Mouse (Mus musculus) liver, embryonic 13.5 days (tissue): Measurements from ENCODE around the gene Asb2. TPM values are rescaled to one million over a fixed set of nuclear protein-coding genes. Genes with fewer than 3 reads are reported as not detected.

Experiments
- ATAC-seq: fragments of 200-750 bp; cut with Nextera tagmentation; 2 replicates; pipeline ENCODE4 v1.8.0; 2017; ENCODE audit warnings: low read depth, mild to moderate bottlenecking, moderate number of reproducible peaks, moderate library complexity
- DNase-seq: peaks from one replicate; pipeline ENCODE4 v3.0.0; 2022
- H3K27ac ChIP-seq: fragments of 300-500 bp; sonication (generic); 2 replicates; pipeline ENCODE4 v1.5.1; 2015; ENCODE audit warnings: moderate library complexity, mild to moderate bottlenecking, inconsistent platforms
- H3K27me3 ChIP-seq: fragments of 300-500 bp; sonication (generic); 2 replicates; pipeline ENCODE4 v1.6.1; 2015; ENCODE audit warnings: mild to moderate bottlenecking, inconsistent platforms
- H3K36me3 ChIP-seq: fragments of 300-500 bp; sonication (generic); 2 replicates; pipeline ENCODE4 v1.6.1; 2015; ENCODE audit warnings: mild to moderate bottlenecking, inconsistent platforms
- H3K4me1 ChIP-seq: fragments of 300-500 bp; sonication (generic); replicated peaks from 2 replicates; pipeline ENCODE4 v1.6.1; 2015; ENCODE audit warnings: inconsistent platforms
- H3K4me2 ChIP-seq: fragments of 300-500 bp; sonication (generic); 2 replicates; pipeline ENCODE4 v1.6.1; 2015; ENCODE audit warnings: inconsistent platforms, mild to moderate bottlenecking, moderate library complexity
- H3K4me3 ChIP-seq: fragments of 300-500 bp; sonication (generic); replicated peaks from 2 replicates; pipeline ENCODE4 v1.5.1; 2015; ENCODE audit warnings: mild to moderate bottlenecking, inconsistent platforms
- H3K9ac ChIP-seq: fragments of 300-500 bp; sonication (generic); 2 replicates; pipeline ENCODE4 v1.6.1; 2015; ENCODE audit warnings: mild to moderate bottlenecking, inconsistent platforms
- H3K9me3 ChIP-seq: fragments of 300-500 bp; sonication (generic); replicated peaks from 2 replicates; pipeline ENCODE4 v1.6.1; 2016; ENCODE audit warnings: inconsistent platforms
- WGBS: fragments of 180-500 bp; shearing (Covaris S2); methylation state at CpG from one replicate; pipeline ENCODE4 v1.1.7; 2015; ENCODE audit not compliant: insufficient replicate concordance; 5-methylcytosine and 5-hydroxymethylcytosine counted together
- polyA plus RNA-seq: library from polyadenylated mRNA; unstranded; fragments of >200 nt; fragmentation: Nextera tagmentation; extraction: Ambion mirVana; gene quantifications from 2 replicates; pipeline ENCODE4 v1.2.1, GENCODE M21; 2015

Asb2 gene
- 2.4 and 2.6 TPM in 2 replicates for polyA plus RNA-seq

DNA sequence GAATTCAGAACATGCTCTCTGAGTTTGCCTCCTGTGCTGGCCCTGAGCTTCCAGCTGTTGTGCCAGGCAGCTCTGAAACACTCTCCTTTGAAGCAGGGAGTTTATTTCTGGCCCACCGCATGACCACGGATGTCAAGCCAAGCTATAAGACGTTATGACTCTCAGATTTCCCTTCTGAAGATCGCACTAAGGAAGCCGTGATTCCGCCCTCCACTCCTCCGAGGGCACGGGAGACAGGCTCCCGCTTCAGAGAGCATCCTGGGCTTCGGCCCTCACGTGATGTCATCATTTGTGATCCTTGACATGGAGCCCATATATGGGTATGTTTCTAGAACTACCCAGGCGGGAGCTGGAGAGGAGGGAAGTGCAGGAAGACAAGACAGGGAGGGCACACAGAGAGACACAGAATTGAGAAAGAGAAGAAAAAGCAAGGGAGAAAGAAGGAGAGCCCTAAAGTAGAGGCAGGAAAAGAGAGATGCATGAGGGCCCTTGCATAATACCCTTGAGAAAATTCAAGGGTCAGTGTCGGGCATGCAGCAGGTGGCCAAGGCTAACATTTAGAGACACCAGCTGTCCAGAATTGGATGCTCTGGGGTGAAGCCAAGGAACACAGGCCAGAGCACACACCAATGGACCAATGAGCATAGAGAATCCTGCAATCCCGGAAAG lies at the start of gene Asb2:
Gene Asb2, minus strand, starts transcription at position 256 of the 669 bp plus-strand sequence.
- Histone ChIP-seq H3K4me3 (no peak within 1 kb of the TSS), H3K9me3 (no peaks in the 10 kb centered on the region), H3K36me3 (no peaks in the 10 kb centered on the region), H3K27me3 (0 out of 2 replicates have a peak, but pooled peaks cover 5% of the 10 kb centered on the region), H3K27ac (no peak within 1 kb of the TSS), H3K4me2 (no peak within 1 kb of the TSS), H3K4me1 (no peaks in the 10 kb centered on the region), H3K9ac (no peak within 1 kb of the TSS)
- WGBS, result 51% methylated on average over 14 of the region's 14 CpGs
- DNase-seq (no peak), ATAC-seq (no peak)

DNA sequence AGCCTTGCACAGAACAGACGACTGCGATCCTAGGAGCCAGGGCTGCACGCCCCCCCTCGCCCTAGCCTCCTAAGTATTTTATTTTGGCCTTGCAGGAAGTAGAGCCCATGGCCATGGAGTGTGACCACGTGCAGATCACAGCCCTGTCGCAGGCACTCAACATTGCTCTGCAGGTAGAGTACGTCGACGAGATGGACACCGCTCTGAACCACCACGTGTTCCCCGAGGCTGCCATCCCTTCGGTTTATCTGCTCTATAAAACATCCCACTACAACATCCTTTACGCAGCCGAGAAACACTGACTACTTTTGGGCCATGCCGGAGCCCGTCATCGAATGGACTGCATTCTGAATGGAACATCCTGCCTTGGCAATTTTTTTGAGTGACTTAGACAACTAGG lies 48.3 kb upstream of the Asb2 start:
- H3K9me3 ChIP-seq, result no peaks in the 10 kb centered on the region
- H3K27me3 ChIP-seq, result no peaks in the 10 kb centered on the region
- peaks cover 96% of the 10 kb centered on the region for H3K36me3 ChIP-seq
- ATAC-seq, result no peak
- H3K4me3 ChIP-seq, result no peak overlapping the region
- no peak overlapping the region for H3K9ac ChIP-seq
- WGBS, result 83% methylated on average over 18 of the region's 18 CpGs
- no peak for DNase-seq
- no peak overlapping the region for H3K4me2 ChIP-seq
- H3K27ac ChIP-seq, result no peak overlapping the region
- H3K4me1 ChIP-seq, result peaks cover 4% of the 10 kb centered on the region; the same call in 1 of the 2 replicates

DNA sequence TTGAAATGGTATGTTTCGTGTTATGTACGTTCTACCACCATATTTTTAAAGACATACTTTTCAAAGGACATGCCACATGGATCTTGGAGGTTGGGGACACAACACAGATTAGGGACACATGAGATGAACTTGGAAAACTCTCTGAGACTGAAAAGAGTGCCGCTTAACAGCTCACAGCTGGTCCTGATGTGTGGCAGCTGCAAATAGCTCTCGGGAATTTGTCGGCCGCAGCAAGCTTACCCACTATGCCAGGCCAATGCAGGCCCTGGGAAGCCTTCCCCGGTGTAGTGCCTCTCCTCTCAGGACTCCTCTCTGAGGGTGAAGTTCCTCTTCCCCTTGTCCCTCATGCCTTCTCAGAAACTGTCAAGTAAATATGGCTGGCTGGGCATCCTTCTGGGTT lies 41.0 kb upstream of the Asb2 start:
- H3K9me3 ChIP-seq, result no peaks in the 10 kb centered on the region
- no peak overlapping the region for H3K4me2 ChIP-seq
- ATAC-seq (no peak), DNase-seq (no peak)
- peaks cover 49% of the 10 kb centered on the region for H3K36me3 ChIP-seq
- H3K27me3 ChIP-seq, result no peaks in the 10 kb centered on the region
- H3K27ac ChIP-seq, result no peak overlapping the region
- 78% methylated on average over 7 of the region's 7 CpGs for WGBS
- H3K4me1 ChIP-seq, result peaks cover 57% of the 10 kb centered on the region
- no peak overlapping the region for H3K4me3 ChIP-seq
- H3K9ac ChIP-seq, result no peak overlapping the region

DNA sequence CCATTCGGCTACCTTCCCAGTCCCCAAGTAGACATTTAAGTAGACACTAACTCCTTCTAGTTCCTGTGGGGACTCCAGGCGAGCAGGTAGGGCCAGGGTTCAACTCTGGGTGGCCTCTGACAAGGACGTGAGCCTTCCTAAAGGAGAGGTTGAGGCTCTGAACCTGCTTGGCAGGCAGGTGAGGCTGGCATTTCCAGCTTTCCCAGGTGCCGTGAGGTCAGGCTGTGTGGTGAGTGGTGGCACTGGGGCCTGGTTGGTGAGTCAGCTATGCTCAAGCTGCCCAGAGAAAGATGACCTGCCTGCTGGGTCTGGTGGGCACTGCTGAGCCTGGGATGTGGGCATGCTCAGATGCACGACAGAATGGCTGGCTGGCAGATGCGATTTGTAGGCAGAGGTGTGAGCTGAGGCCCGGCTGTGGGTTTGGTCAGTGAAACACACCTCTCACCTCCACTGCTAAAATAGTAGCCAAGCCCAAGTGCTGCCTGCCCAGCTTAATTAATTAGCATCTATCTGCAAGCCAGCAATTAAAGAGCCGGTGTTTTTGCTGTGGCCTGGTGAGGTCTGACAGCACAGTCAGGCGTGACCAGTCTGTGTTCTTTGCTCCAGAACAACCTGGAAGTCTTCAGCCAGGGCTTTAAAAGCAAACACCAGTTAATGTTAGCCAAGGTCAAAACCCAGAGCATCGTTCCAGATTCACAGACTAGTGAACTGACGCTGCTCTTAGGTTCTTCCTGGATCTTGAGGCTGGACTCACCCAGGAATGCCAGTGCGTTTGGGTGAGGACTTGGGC lies 39.9 kb upstream of the Asb2 start:
- ATAC-seq (no peak), DNase-seq (no peak)
- Histone ChIP-seq H3K4me3 (no peak overlapping the region), H3K27me3 (no peaks in the 10 kb centered on the region), H3K4me2 (0 out of 2 replicates have a peak overlapping the region, but pooled peaks have one; percentile 3), H3K9me3 (no peaks in the 10 kb centered on the region), H3K27ac (peak overlapping the region; percentile 21), H3K36me3 (peaks cover 49% of the 10 kb centered on the region), H3K4me1 (peaks cover 68% of the 10 kb centered on the region), H3K9ac (peak overlapping the region; percentile 30; the same call in 1 of the 2 replicates)
- 80% methylated on average over 12 of the region's 12 CpGs for WGBS

DNA sequence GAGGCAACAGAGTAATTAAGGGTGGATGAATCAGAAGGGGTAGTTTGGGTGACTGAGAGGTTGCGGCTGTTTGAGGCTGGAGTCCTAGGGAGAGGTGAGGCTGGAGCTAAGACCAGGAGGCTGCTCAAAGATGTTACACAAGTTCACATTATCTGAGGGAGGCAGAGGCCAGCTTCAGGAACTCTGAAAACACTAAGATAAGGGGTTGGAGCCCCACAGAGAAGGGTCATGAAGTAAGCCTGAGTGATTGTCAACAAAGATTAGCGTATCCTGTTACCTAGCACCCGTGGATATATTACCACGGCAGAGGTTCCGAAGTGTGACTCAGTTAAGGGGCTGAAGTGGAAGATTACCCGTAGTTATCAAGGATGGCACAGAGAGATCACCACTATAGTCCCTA lies 37.7 kb upstream of the Asb2 start:
- H3K4me3 ChIP-seq, result peak overlapping the region; percentile 48

DNA sequence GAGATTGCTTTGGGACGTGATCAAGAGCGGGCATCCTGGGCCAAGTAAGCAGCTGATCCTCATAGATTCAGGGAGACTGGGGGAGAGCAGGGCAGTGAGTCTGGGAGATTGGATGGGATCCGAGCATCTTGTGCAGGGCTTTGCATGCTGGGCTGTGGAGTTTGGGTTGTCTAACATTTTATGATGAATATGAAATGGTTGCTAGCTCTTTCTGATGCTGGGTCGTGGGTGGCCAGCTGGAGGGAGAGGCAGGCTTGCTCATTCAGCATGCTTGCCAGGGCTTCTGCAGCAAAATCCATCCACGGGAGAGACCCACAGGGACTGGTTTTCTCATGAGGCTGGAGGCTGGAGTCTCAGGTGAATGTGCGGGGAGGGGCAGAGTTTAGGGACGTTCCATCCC lies 35.3 kb upstream of the Asb2 start:
- no peak for ATAC-seq

More for the DNA sequence above, 37.7 kb upstream of the Asb2 start:
- H3K9ac ChIP-seq, result peak overlapping the region; percentile 81
- DNase-seq (peak; percentile 85), ATAC-seq (peak; percentile 91)
- peak overlapping the region; percentile 82 for H3K4me2 ChIP-seq
- H3K4me1 ChIP-seq, result peaks cover 87% of the 10 kb centered on the region
- peaks cover 38% of the 10 kb centered on the region for H3K36me3 ChIP-seq
- peak overlapping the region; percentile 99 for H3K27ac ChIP-seq
- H3K27me3 ChIP-seq, result no peaks in the 10 kb centered on the region
- no peaks in the 10 kb centered on the region for H3K9me3 ChIP-seq
- 4% methylated on average over 6 of the region's 6 CpGs for WGBS

DNA sequence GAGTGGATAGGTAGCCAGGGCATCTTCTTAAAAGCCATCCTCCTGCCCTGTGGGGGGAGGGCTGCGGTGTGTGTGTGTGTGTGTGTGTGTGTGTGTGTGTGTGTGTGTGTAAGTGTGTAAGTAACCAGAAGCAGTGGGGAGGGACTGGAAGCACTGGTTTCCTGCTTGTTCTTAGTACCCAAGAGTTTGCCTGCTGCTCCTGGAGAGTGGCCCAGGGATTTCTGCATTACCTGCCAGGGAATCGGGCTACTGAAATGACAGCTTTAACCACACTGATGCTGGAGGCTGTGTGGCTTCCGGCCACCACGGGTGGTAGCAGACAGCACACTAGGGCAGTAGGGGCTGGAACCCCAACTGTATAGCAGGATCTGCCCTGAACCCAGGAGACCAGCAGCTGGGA lies 34.2 kb upstream of the Asb2 start:
- 56% methylated on average over 4 of the region's 4 CpGs for WGBS
- peak overlapping the region; percentile 94 for H3K4me3 ChIP-seq

More for the DNA sequence above, 35.3 kb upstream of the Asb2 start:
- 85% methylated on average over 7 of the region's 7 CpGs for WGBS
- Histone ChIP-seq H3K4me2 (peak overlapping the region; percentile 82), H3K9ac (peak overlapping the region; percentile 97), H3K36me3 (peaks cover 31% of the 10 kb centered on the region), H3K9me3 (no peaks in the 10 kb centered on the region), H3K4me3 (peak overlapping the region; percentile 94), H3K27ac (peak overlapping the region; percentile 99), H3K27me3 (no peaks in the 10 kb centered on the region), H3K4me1 (peaks cover 83% of the 10 kb centered on the region)
- no peak for DNase-seq

DNA sequence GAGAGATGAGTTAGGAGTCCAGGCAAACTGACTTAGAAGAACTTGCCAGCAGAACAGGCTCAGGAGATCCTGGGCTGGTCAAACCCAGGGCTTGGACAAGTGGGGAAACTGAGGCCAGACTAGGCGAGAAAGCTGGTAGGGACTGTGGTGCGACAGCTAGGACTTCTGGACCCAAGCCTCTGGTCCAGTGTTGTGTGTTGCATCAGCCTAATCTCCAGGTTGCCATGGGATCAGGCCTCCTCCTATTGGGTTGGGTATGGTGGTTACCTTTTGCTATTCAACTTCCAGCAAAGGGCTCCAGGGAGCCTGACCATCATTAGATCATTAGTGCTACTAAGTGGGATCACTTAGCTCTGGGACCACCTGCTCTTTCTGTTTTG lies 33.5 kb upstream of the Asb2 start:
- WGBS, result 45% methylated on average over 2 of the region's 2 CpGs
- Histone ChIP-seq H3K4me2 (peak overlapping the region; percentile 82), H3K9ac (peak overlapping the region; percentile 97), H3K36me3 (peaks cover 26% of the 10 kb centered on the region), H3K9me3 (no peaks in the 10 kb centered on the region), H3K27ac (peak overlapping the region; percentile 99), H3K4me1 (peaks cover 71% of the 10 kb centered on the region), H3K27me3 (no peaks in the 10 kb centered on the region), H3K4me3 (peak overlapping the region; percentile 94)
- peak; percentile 59 for DNase-seq
- ATAC-seq, result peak; percentile 10; the same call in 1 of the 2 replicates

More for the DNA sequence above, 34.2 kb upstream of the Asb2 start:
- ATAC-seq (no peak), DNase-seq (no peak)
- peaks cover 75% of the 10 kb centered on the region for H3K4me1 ChIP-seq
- H3K4me2 ChIP-seq, result peak overlapping the region; percentile 82
- peak overlapping the region; percentile 97 for H3K9ac ChIP-seq
- H3K27ac ChIP-seq, result peak overlapping the region; percentile 99
- no peaks in the 10 kb centered on the region for H3K9me3 ChIP-seq
- no peaks in the 10 kb centered on the region for H3K27me3 ChIP-seq
- peaks cover 26% of the 10 kb centered on the region for H3K36me3 ChIP-seq

DNA sequence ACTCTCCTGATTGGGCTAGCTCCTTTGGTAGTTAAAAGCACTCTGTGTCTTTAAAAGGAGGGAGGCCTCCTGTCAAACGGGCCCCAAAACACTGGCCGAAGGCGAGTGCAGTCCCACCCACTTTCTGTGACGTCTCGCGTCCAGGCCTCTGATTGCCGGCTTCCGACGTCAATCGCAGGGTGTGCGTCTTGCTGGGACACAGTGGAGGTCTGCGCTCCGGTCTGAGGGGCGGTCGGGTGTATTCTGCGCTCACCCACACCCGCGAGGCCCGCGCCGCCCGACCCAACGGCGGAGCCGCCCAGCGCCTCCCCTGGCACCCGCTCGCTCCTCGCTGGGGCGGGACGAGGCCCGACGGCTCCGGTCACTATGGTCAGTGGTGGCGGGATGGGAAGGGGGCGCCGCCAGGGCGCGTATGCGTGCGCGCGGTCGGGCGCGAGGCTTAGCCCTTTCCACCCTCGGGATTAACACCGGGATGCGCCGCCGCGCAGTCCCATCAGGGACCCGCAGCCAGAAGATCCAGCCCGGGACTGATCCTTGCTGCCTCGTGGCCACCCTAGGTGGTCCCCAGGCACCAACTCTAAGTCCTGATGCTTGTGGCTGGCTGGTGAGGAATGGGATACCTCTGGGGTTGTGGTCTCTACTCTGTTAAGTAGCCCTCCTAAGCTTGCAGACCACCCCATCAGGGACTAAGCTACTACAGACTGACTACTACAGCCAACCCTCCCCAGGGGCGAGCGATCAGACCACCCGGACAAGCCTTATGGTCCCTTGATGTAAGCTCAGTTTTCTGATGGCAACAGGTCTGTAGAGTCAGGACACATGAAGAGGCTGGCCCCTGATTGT lies 32.9 kb upstream of the Asb2 start, which contains the start of gene Otub2:
Gene Otub2, plus strand, starts transcription at position 178 of the 843 bp plus-strand sequence.
- Histone ChIP-seq H3K9me3 (no peaks in the 10 kb centered on the region), H3K4me1 (peaks cover 65% of the 10 kb centered on the region), H3K9ac (peak within 1 kb of the TSS; percentile 97), H3K4me3 (peak within 1 kb of the TSS; percentile 94), H3K27me3 (no peaks in the 10 kb centered on the region), H3K4me2 (peak within 1 kb of the TSS; percentile 82), H3K27ac (peak within 1 kb of the TSS; percentile 99), H3K36me3 (peaks cover 26% of the 10 kb centered on the region)
- peak; percentile 89 for ATAC-seq
- DNase-seq, result peak; percentile 96
- WGBS, result under 1% methylated on average over 58 of the region's 58 CpGs

DNA sequence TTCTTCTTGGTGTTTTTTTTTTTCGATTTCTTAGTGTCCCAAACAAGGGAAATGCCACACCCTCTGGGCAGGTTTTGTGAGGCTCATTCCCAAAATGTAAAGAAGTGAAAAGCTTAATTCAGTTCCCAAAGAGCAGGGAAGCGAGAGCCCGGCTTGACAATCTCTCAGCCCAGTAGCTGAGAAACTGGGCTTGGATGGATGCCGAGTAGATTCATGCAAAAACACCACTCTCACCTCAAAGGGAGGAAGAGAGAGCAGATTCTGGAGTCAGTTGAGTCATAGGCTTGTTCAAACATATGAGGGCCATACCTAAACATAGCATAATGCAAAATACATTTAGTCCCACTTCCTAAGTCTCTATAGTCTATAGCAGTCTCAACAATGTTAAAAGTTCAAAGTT lies 24.4 kb upstream of the Asb2 start:
- ATAC-seq, result no peak
- H3K36me3 ChIP-seq, result no peaks in the 10 kb centered on the region
- 0 out of 2 replicates have a peak, but pooled peaks cover 5% of the 10 kb centered on the region for H3K4me1 ChIP-seq
- H3K27ac ChIP-seq, result no peak overlapping the region
- 0 out of 2 replicates have a peak, but pooled peaks cover under 1% of the 10 kb centered on the region for H3K27me3 ChIP-seq
- WGBS, result 63% methylated on average over 4 of the region's 4 CpGs
- no peak overlapping the region for H3K4me2 ChIP-seq
- H3K9me3 ChIP-seq, result no peaks in the 10 kb centered on the region
- DNase-seq, result no peak
- H3K9ac ChIP-seq, result no peak overlapping the region
- no peak overlapping the region for H3K4me3 ChIP-seq
